8 mouse cellular contexts compared by ENCODE assay signal in genomic region chr8:111033482-111034215, GRCm38 (mm10). TPM values are rescaled to one million over a fixed set of nuclear protein-coding genes. Genes with fewer than 3 reads are reported as not detected.
DNase-seq lines count a peak whose midpoint lies in the region; ATAC-seq and TF ChIP-seq lines count a peak whose summit lies in the region.

No protein-coding gene starts in this region.

- H3K36me3 ChIP-seq in embryonic facial prominence, embryonic 14.5 days (ENCODE audit: control insufficient read depth, insufficient read depth, low read length), result peaks cover 25% of the 10 kb centered on the region
- peaks cover 5% of the 10 kb centered on the region; the same call in 1 of the 2 replicates for H3K36me3 ChIP-seq in heart, adult 2 months (ENCODE audit: control insufficient read depth, insufficient read depth, low read length)
- H3K36me3 ChIP-seq in limb, embryonic 13.5 days, result peaks cover 21% of the 10 kb centered on the region
- H3K36me3 ChIP-seq in midbrain, embryonic 16.5 days (ENCODE audit: control insufficient read depth, insufficient read depth, low read length), result peaks cover 15% of the 10 kb centered on the region

- H3K9ac ChIP-seq in embryonic facial prominence, embryonic 14.5 days (ENCODE audit: low read depth, low read length), result peak overlapping the region; percentile 77
- H3K9ac ChIP-seq in heart, adult 2 months (ENCODE audit: low read depth, low read length), result peak overlapping the region; percentile 61
- H3K9ac ChIP-seq in limb, embryonic 13.5 days, result peak overlapping the region; percentile 71
- H3K9ac ChIP-seq in midbrain, embryonic 16.5 days (ENCODE audit: low read depth, low read length), result peak overlapping the region; percentile 86

- peak overlapping the region; percentile 63 for H3K4me3 ChIP-seq in embryonic facial prominence, embryonic 14.5 days (ENCODE audit: low read depth, low read length)
- peak overlapping the region; percentile 91 for H3K4me3 ChIP-seq in heart, adult 2 months
- peak overlapping the region; percentile 76 for H3K4me3 ChIP-seq in limb, embryonic 13.5 days
- H3K4me3 ChIP-seq in midbrain, embryonic 16.5 days (ENCODE audit: low read depth, low read length), result peak overlapping the region; percentile 80

- peaks cover 15% of the 10 kb centered on the region for H3K4me1 ChIP-seq in embryonic facial prominence, embryonic 14.5 days (ENCODE audit: control insufficient read depth, insufficient read depth, low read length)
- peaks cover 5% of the 10 kb centered on the region for H3K4me1 ChIP-seq in heart, adult 2 months (ENCODE audit: control insufficient read depth, insufficient read depth, low read length)
- H3K4me1 ChIP-seq in limb, embryonic 13.5 days, result peaks cover 15% of the 10 kb centered on the region
- peaks cover 19% of the 10 kb centered on the region for H3K4me1 ChIP-seq in midbrain, embryonic 16.5 days (ENCODE audit: control insufficient read depth, insufficient read depth, low read length)

- no peaks in the 10 kb centered on the region for H3K9me3 ChIP-seq in embryonic facial prominence, embryonic 14.5 days (ENCODE audit: control insufficient read depth, low read length)
- no peaks in the 10 kb centered on the region for H3K9me3 ChIP-seq in limb, embryonic 13.5 days
- no peaks in the 10 kb centered on the region for H3K9me3 ChIP-seq in midbrain, embryonic 16.5 days (replicated peaks; ENCODE audit: control insufficient read depth, low read length, poor library complexity, severe bottlenecking)

- H3K4me2 ChIP-seq in embryonic facial prominence, embryonic 14.5 days (ENCODE audit: low read depth, low read length), result peak overlapping the region; percentile 74
- peak overlapping the region; percentile 82 for H3K4me2 ChIP-seq in limb, embryonic 13.5 days (replicated peaks)
- H3K4me2 ChIP-seq in midbrain, embryonic 16.5 days (ENCODE audit: low read length), result peak overlapping the region; percentile 86

- ATAC-seq in embryonic facial prominence, embryonic 14.5 days (ENCODE audit: low read depth), result peak; percentile 100
- ATAC-seq in limb, embryonic 13.5 days (ENCODE audit: low FRiP score, low read depth), result peak; percentile 99
- ATAC-seq in midbrain, embryonic 16.5 days, result peak; percentile 99

- TF ChIP-seq EP300 in heart, adult 2 months (IDR thresholded peaks at IDR 0.05; ENCODE audit: insufficient read depth, low read depth, low read length), result peak; percentile 73

- intact Hi-C loops in heart, adult 2 months (cut with DNase I), result loop anchor here (2.0 kb wide), 2 partner anchors 23 to 33 kb away; partner anchors contain the start of gene Exosc6

- no peak for TF ChIP-seq CTCF in heart, adult 2 months (IDR thresholded peaks at IDR 0.05)

- DNase-seq in 3T3-L1 (ENCODE audit: low read depth, low spot score), result peak; percentile 100
- peak; percentile 71 to 96 for DNase-seq in adrenal gland, postnatal 4 days (ENCODE audit: low spot score in 2 of 2)
- DNase-seq in embryonic facial prominence, embryonic 14.5 days (ENCODE audit: low spot score), result peak; percentile 100
- DNase-seq in heart, adult 2 months, result peak; percentile 90 to 98
- DNase-seq in kidney, adult 8-10 months, result peak; percentile 99 to 100
- DNase-seq in spleen, postnatal 10 days (ENCODE audit: low spot score in 2 of 2), result peak; percentile 94 to 96

- TF ChIP-seq POLR2A in heart, adult 2 months (IDR thresholded peaks at IDR 0.05; ENCODE audit: insufficient read depth, low read depth, low read length), result peak; percentile 61; the same call in 1 of the 2 replicates

- H3K27me3 ChIP-seq in embryonic facial prominence, embryonic 14.5 days (replicated peaks; ENCODE audit: control insufficient read depth, insufficient read depth, low read length), result peaks cover 4% of the 10 kb centered on the region; the same call in 1 of the 2 replicates
- H3K27me3 ChIP-seq in heart, adult 2 months (ENCODE audit: control insufficient read depth, insufficient read depth, low read length), result no peaks in the 10 kb centered on the region
- peaks cover 6% of the 10 kb centered on the region; the same call in 1 of the 2 replicates for H3K27me3 ChIP-seq in limb, embryonic 13.5 days
- H3K27me3 ChIP-seq in midbrain, embryonic 16.5 days (ENCODE audit: control insufficient read depth, insufficient read depth, low read depth, low read length), result peaks cover 4% of the 10 kb centered on the region

- H3K27ac ChIP-seq in embryonic facial prominence, embryonic 14.5 days (replicated peaks; ENCODE audit: low read depth, low read length), result peak overlapping the region; percentile 50; the same call in 1 of the 2 replicates
- H3K27ac ChIP-seq in heart, adult 2 months, result peak overlapping the region; percentile 96
- H3K27ac ChIP-seq in limb, embryonic 13.5 days, result peak overlapping the region; percentile 66
- peak overlapping the region; percentile 91 for H3K27ac ChIP-seq in midbrain, embryonic 16.5 days (ENCODE audit: low read length)

- 7% methylated on average over 35 of the region's 37 CpGs for WGBS in embryonic facial prominence, embryonic 14.5 days
- 6% methylated on average over 37 of the region's 37 CpGs for WGBS in heart, adult 2 months
- 6% methylated on average over 37 of the region's 37 CpGs for WGBS in limb, embryonic 13.5 days
- 7% methylated on average over 37 of the region's 37 CpGs for WGBS in midbrain, embryonic 16.5 days

- 0 out of 2 replicates have a peak, but pooled peaks cover 2% of the 10 kb centered on the region for H3K79me2 ChIP-seq in heart, adult 2 months (replicated peaks; ENCODE audit: control insufficient read depth, insufficient read depth, low read length)

RNA-seq across cellular contexts. Expression of gene Aars, which starts 0.7 kb away (rescaled TPM):
- total RNA-seq in adrenal gland, postnatal 4 days (2021), result 100 to 1,000 TPM in 1 of 2 experiments, 10 to 100 TPM in 1; 87.5 to 104 TPM
- 48.9 and 53.2 TPM in 2 replicates for polyA plus RNA-seq in embryonic facial prominence, embryonic 14.5 days (2014; fragmentation: Nextera tagmentation; extraction: Ambion mirVana)
- 10 to 100 TPM; 31.9 to 38.1 TPM for total RNA-seq in heart, adult 2 months (2021)
- polyA plus RNA-seq in heart, adult 2 months (2012; rRNA removed), result 19.4 and 28.3 TPM in 2 replicates
- polyA plus RNA-seq in limb, embryonic 13.5 days (2015; fragmentation: Nextera tagmentation; extraction: Ambion mirVana), result 53.8 and 54.5 TPM in 2 replicates
- polyA plus RNA-seq in midbrain, embryonic 16.5 days (2015; fragmentation: Nextera tagmentation; extraction: Ambion mirVana), result 87.9 and 91.6 TPM in 2 replicates

RNA-seq across cellular contexts. Expression of gene Ddx19b, which starts 2.1 kb away (rescaled TPM):
- total RNA-seq in adrenal gland, postnatal 4 days (2021), result 10 to 100 TPM; 16.6 to 17.6 TPM
- polyA plus RNA-seq in embryonic facial prominence, embryonic 14.5 days (2014; fragmentation: Nextera tagmentation; extraction: Ambion mirVana), result 5.2 and 5.5 TPM in 2 replicates
- total RNA-seq in heart, adult 2 months (2021), result 10 to 100 TPM; 10.3 TPM
- 3.2 and 6.2 TPM in 2 replicates for polyA plus RNA-seq in heart, adult 2 months (2012; rRNA removed)
- 4.0 and 4.1 TPM in 2 replicates for polyA plus RNA-seq in limb, embryonic 13.5 days (2015; fragmentation: Nextera tagmentation; extraction: Ambion mirVana)
- polyA plus RNA-seq in midbrain, embryonic 16.5 days (2015; fragmentation: Nextera tagmentation; extraction: Ambion mirVana), result 7.2 and 7.9 TPM in 2 replicates

RNA-seq across cellular contexts. Expression of gene Exosc6, which starts 22.5 kb away (rescaled TPM):
- total RNA-seq in adrenal gland, postnatal 4 days (2021), result not detected
- polyA plus RNA-seq in embryonic facial prominence, embryonic 14.5 days (2014; fragmentation: Nextera tagmentation; extraction: Ambion mirVana), result 11.4 and 13.1 TPM in 2 replicates
- not detected for total RNA-seq in heart, adult 2 months (2021)
- polyA plus RNA-seq in heart, adult 2 months (2012; rRNA removed), result not detected in 2 replicates
- polyA plus RNA-seq in limb, embryonic 13.5 days (2015; fragmentation: Nextera tagmentation; extraction: Ambion mirVana), result 7.4 and 9.3 TPM in 2 replicates
- not detected in 2 replicates for polyA plus RNA-seq in midbrain, embryonic 16.5 days (2015; fragmentation: Nextera tagmentation; extraction: Ambion mirVana)

RNA-seq across cellular contexts. Expression of gene Ddx19a, which starts 36.0 kb away (rescaled TPM):
- total RNA-seq in adrenal gland, postnatal 4 days (2021), result 10 to 100 TPM; 55.4 to 62.8 TPM
- 18.1 and 19.1 TPM in 2 replicates for polyA plus RNA-seq in embryonic facial prominence, embryonic 14.5 days (2014; fragmentation: Nextera tagmentation; extraction: Ambion mirVana)
- total RNA-seq in heart, adult 2 months (2021), result 10 to 100 TPM; 31.7 to 34.8 TPM
- 18.0 and 29.5 TPM in 2 replicates for polyA plus RNA-seq in heart, adult 2 months (2012; rRNA removed)
- 16.5 and 16.8 TPM in 2 replicates for polyA plus RNA-seq in limb, embryonic 13.5 days (2015; fragmentation: Nextera tagmentation; extraction: Ambion mirVana)
- 10.2 and 10.4 TPM in 2 replicates for polyA plus RNA-seq in midbrain, embryonic 16.5 days (2015; fragmentation: Nextera tagmentation; extraction: Ambion mirVana)

RNA-seq across cellular contexts. Expression of gene Clec18a, which starts 58.6 kb away (rescaled TPM):
- 10 to 100 TPM in 1 of 2 experiments, under 1 TPM in 1; 0.23 to 15.9 TPM for total RNA-seq in adrenal gland, postnatal 4 days (2021)
- 0.68 and 0.97 TPM in 2 replicates for polyA plus RNA-seq in embryonic facial prominence, embryonic 14.5 days (2014; fragmentation: Nextera tagmentation; extraction: Ambion mirVana)
- total RNA-seq in heart, adult 2 months (2021), result 1 to 10 TPM; 1.1 to 1.3 TPM
- polyA plus RNA-seq in heart, adult 2 months (2012; rRNA removed), result 1.1 and 1.6 TPM in 2 replicates
- polyA plus RNA-seq in limb, embryonic 13.5 days (2015; fragmentation: Nextera tagmentation; extraction: Ambion mirVana), result not detected in 2 replicates
- 0.26 and 0.47 TPM in 2 replicates for polyA plus RNA-seq in midbrain, embryonic 16.5 days (2015; fragmentation: Nextera tagmentation; extraction: Ambion mirVana)

Comparison
In these comparisons a context has a peak if more than half of its experiments do, and no peak if none do; other contexts are left out.
1. Peak in every context shown above with its lines: DNase-seq, ATAC-seq, H3K4me3 ChIP-seq and H3K27ac ChIP-seq.